ENCODE assay signal across 13 mouse cellular contexts in genomic region chr11:46286803-46287202, GRCm38 (mm10). TPM values are rescaled to one million over a fixed set of nuclear protein-coding genes. Genes with fewer than 3 reads are reported as not detected.
A peak's percentile ranks its signal among the peaks of the same experiment; 100 is the strongest.
DNase-seq lines count a peak whose midpoint lies in the region; ATAC-seq and TF ChIP-seq lines count a peak whose summit lies in the region.
"Had no signal": no experiment of that assay in that cellular context is flagged by ENCODE, and none has a peak within 500 bp of the region (broad histone marks: within the 10 kb centered on the region; RNA-seq: fewer than 3 reads in every experiment).

No protein-coding gene starts in this region.

- 28% methylated on average over 6 of the region's 6 CpGs for WGBS in heart, postnatal 0 days
- WGBS in midbrain, embryonic 14.5 days = 34% methylated on average over 6 of the region's 6 CpGs
- WGBS in midbrain, embryonic 10.5 days = 83% methylated on average over 6 of the region's 6 CpGs

- peaks cover 4% of the 10 kb centered on the region; the same call in 1 of the 2 replicates for H3K36me3 ChIP-seq in heart, postnatal 0 days (replicated peaks; ENCODE audit: control insufficient read depth, insufficient read depth, low read length)
- peaks cover 80% of the 10 kb centered on the region for H3K36me3 ChIP-seq in midbrain, embryonic 14.5 days (ENCODE audit: control insufficient read depth, insufficient read depth, low read length)
- H3K36me3 ChIP-seq in midbrain, embryonic 10.5 days = peaks cover 47% of the 10 kb centered on the region

- no peak for TF ChIP-seq CTCF in heart, postnatal 0 days (IDR thresholded peaks at IDR 0.05; ENCODE audit: low read depth)

- no peak overlapping the region for H3K4me3 ChIP-seq in heart, postnatal 0 days (ENCODE audit: low read depth, low read length)
- H3K4me3 ChIP-seq in midbrain, embryonic 14.5 days (replicated peaks; ENCODE audit: low read depth, low read length) = no peak overlapping the region
- no peak overlapping the region for H3K4me3 ChIP-seq in midbrain, embryonic 10.5 days
- H3K4me3 ChIP-seq: embryonic facial prominence, embryonic 12.5 days; hindbrain, embryonic 12.5 days had no signal

- no peak for DNase-seq in heart, postnatal 0 days (ENCODE audit: low spot score)
- no peak for DNase-seq in heart, postnatal 25 days (ENCODE audit: low spot score)
- DNase-seq in midbrain, embryonic 14.5 days = peak; percentile 32
- no peak for DNase-seq in midbrain, embryonic 10.5 days (ENCODE audit: low spot score)
- DNase-seq in skeletal muscle tissue, adult 2 months (ENCODE audit: low read depth, low spot score) = peak; percentile 41
- DNase-seq in urinary bladder, postnatal 25 days (ENCODE audit: low spot score) = no peak
- no peak for DNase-seq in lung, postnatal 14 days
- DNase-seq: heart, adult 11 months; layer of hippocampus, postnatal 36 days had no signal

- no peak overlapping the region for H3K9ac ChIP-seq in heart, postnatal 0 days (replicated peaks; ENCODE audit: low read depth, low read length)
- H3K9ac ChIP-seq in midbrain, embryonic 14.5 days (replicated peaks; ENCODE audit: low read length) = no peak overlapping the region
- H3K9ac ChIP-seq: embryonic facial prominence, embryonic 12.5 days; hindbrain, embryonic 12.5 days; liver, embryonic 14.5 days had no signal

- H3K27me3 ChIP-seq in heart, postnatal 0 days (ENCODE audit: control insufficient read depth, insufficient read depth, low read length) = no peaks in the 10 kb centered on the region
- no peaks in the 10 kb centered on the region for H3K27me3 ChIP-seq in midbrain, embryonic 14.5 days (ENCODE audit: control insufficient read depth, insufficient read depth, low read length)
- H3K27me3 ChIP-seq in midbrain, embryonic 10.5 days (ENCODE audit: low read depth, poor library complexity, severe bottlenecking) = peaks cover 9% of the 10 kb centered on the region; the same call in 1 of the 2 replicates
- H3K27me3 ChIP-seq: hindbrain, embryonic 12.5 days had no signal

- peak; percentile 51; the same call in 1 of the 2 replicates for ATAC-seq in heart, postnatal 0 days (ENCODE audit: insufficient read depth, low read depth)
- no peak for ATAC-seq in midbrain, embryonic 14.5 days (ENCODE audit: low FRiP score, low TSS enrichment)
- peak; percentile 93 to 95 for ATAC-seq in hematopoietic stem cell, adult 5-6 weeks (replicated peaks in 1 of 2; ENCODE audit: insufficient read depth in 1 of 2, low FRiP score in 2 of 2, low TSS enrichment in 1 of 2, low read depth in 1 of 2, poor library complexity in 2 of 2, severe bottlenecking in 2 of 2)

- TF ChIP-seq EP300 in heart, postnatal 0 days (IDR thresholded peaks at IDR 0.05; ENCODE audit: low read depth) = no peak

- no peaks in the 10 kb centered on the region for H3K4me1 ChIP-seq in heart, postnatal 0 days (ENCODE audit: control insufficient read depth, insufficient read depth)
- peaks cover 8% of the 10 kb centered on the region for H3K4me1 ChIP-seq in midbrain, embryonic 14.5 days (ENCODE audit: control insufficient read depth, insufficient read depth, low read length)
- H3K4me1 ChIP-seq in midbrain, embryonic 10.5 days = peaks cover 23% of the 10 kb centered on the region

- H3K27ac ChIP-seq in heart, postnatal 0 days (ENCODE audit: low read depth) = no peak overlapping the region
- no peak overlapping the region for H3K27ac ChIP-seq in midbrain, embryonic 14.5 days (replicated peaks; ENCODE audit: low read depth, low read length)
- H3K27ac ChIP-seq in midbrain, embryonic 10.5 days (replicated peaks) = no peak overlapping the region
- H3K27ac ChIP-seq: embryonic facial prominence, embryonic 12.5 days; hindbrain, embryonic 12.5 days; liver, embryonic 14.5 days had no signal

- no peaks in the 10 kb centered on the region for H3K9me3 ChIP-seq in heart, postnatal 0 days (replicated peaks; ENCODE audit: control insufficient read depth, low read length)
- no peaks in the 10 kb centered on the region for H3K9me3 ChIP-seq in midbrain, embryonic 14.5 days (ENCODE audit: control insufficient read depth, low read length)
- no peaks in the 10 kb centered on the region for H3K9me3 ChIP-seq in midbrain, embryonic 10.5 days (replicated peaks)
- H3K9me3 ChIP-seq: embryonic facial prominence, embryonic 12.5 days; hindbrain, embryonic 12.5 days had no signal

- H3K4me2 ChIP-seq in heart, postnatal 0 days (ENCODE audit: low read depth, low read length) = no peak overlapping the region
- H3K4me2 ChIP-seq in midbrain, embryonic 14.5 days (ENCODE audit: low read length) = no peak overlapping the region
- H3K4me2 ChIP-seq: embryonic facial prominence, embryonic 12.5 days; hindbrain, embryonic 12.5 days had no signal

- intact Hi-C loops in heart, postnatal 25 days (cut with DNase I) = no loop called here

RNA-seq across cellular contexts. Expression of gene Cyfip2, which starts 25.9 kb away (rescaled TPM):
- 15.6 and 22.4 TPM in 2 replicates for total RNA-seq in heart, postnatal 0 days (2014; rRNA removed; ENCODE audit: low replicate concordance)
- 6.0 and 6.3 TPM in 2 replicates for polyA plus RNA-seq in heart, postnatal 0 days (2015; fragmentation: Nextera tagmentation; extraction: Ambion mirVana)
- total RNA-seq in heart, postnatal 25 days (2021) = 10 to 100 TPM; 54.1 to 55.3 TPM
- 96.1 and 112 TPM in 2 replicates for polyA plus RNA-seq in midbrain, embryonic 14.5 days (2014; fragmentation: Nextera tagmentation; extraction: Ambion mirVana)
- polyA plus RNA-seq in midbrain, embryonic 10.5 days (2016; fragmentation: Nextera tagmentation; extraction: Ambion mirVana) = 20.4 and 27.9 TPM in 2 replicates
- 79.8 and 93.2 TPM in 2 replicates for total RNA-seq in hematopoietic stem cell, adult 5-6 weeks (2017)

RNA-seq across cellular contexts. Expression of gene Fndc9, which starts 51.5 kb away (rescaled TPM):
- total RNA-seq in heart, postnatal 0 days (2014; rRNA removed; ENCODE audit: low replicate concordance) = not detected in 2 replicates
- polyA plus RNA-seq in heart, postnatal 0 days (2015; fragmentation: Nextera tagmentation; extraction: Ambion mirVana) = not detected in 2 replicates
- total RNA-seq in heart, postnatal 25 days (2021) = not detected
- 7.9 and 8.7 TPM in 2 replicates for polyA plus RNA-seq in midbrain, embryonic 14.5 days (2014; fragmentation: Nextera tagmentation; extraction: Ambion mirVana)
- polyA plus RNA-seq in midbrain, embryonic 10.5 days (2016; fragmentation: Nextera tagmentation; extraction: Ambion mirVana) = 0.51 and 0.75 TPM in 2 replicates
- not detected in 2 replicates for total RNA-seq in hematopoietic stem cell, adult 5-6 weeks (2017)
- polyA plus RNA-seq: liver, embryonic 14.5 days had no signal

Comparison
In these comparisons a context has a peak if more than half of its experiments do, and no peak if none do; other contexts are left out.
1. DNase-seq: peak in midbrain, embryonic 14.5 days (single experiment) and skeletal muscle tissue, adult 2 months (single experiment); none in heart, postnatal 0 days (single experiment), heart, postnatal 25 days (single experiment), midbrain, embryonic 10.5 days (single experiment), urinary bladder, postnatal 25 days (single experiment) and lung, postnatal 14 days (single experiment).